Mouse (Mus musculus): Measurements from ENCODE around the gene Arl6ip1.
A peak's percentile ranks its signal among the peaks of the same experiment; 100 is the strongest.
"Not testable (repeated sequence)": the region's sequence is repeated elsewhere in the genome, so short reads cannot be mapped to it uniquely, and the experiment has no call there.

Gene Arl6ip1

DNA sequence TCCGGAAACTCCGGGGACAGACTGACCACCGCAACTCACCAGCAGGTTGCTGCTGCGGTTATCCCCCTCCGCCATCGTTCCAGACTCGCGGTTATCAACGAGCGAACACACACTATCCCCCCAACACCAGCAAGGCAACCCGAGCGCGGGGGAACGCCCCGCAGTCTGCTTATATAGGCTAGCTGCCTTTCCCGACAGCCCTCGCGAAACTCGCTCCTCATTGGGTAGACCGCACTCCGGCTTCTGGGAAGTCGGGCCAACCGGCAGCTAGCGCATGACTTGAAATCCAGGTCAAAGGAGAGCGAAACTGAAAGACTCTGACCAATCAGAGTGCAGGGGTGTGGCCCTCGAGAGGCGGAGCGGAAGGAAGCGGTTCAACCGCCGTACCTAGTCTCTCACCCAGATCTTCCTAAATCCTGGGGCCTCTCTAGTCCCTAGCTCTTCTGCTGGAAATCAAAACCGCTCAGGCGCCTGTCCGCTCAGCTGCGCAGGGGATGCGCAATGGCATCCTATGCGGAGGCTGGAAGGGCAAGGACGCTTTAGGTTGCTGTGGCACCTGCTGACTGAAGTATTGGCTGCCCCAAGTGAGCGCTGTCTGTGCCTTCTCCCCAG is at the start of gene Arl6ip1:
Gene Arl6ip1, minus strand, starts transcription at position 233 of the 612 bp plus-strand sequence.
- peak; percentile 96 for DNase-seq

DNA sequence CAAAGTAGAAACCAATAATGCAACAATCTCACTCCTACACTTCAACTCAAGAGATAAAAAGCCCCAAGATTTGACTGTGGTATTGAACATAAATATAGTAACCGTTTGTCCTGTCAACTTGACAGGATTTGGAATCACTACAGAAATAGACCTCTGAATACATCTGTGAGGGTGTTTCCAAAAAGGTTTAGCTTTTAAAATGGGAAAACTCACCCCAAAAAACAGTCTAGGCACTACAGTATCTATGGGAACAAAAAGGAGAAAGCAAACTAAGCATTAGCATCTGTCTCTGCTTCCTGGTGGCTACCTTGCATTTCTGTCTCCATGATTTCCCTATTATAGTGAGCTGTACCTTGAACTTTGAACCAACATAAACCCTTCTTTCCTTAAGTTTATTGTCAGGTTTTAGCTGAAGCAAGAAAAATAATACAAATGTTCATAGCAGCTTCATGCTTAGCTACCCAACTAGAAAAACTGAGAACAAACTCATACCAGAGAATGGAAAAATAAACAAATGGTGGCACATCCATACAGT is 46.4 kb upstream of the Arl6ip1 start:
- DNase-seq, result no peak

DNA sequence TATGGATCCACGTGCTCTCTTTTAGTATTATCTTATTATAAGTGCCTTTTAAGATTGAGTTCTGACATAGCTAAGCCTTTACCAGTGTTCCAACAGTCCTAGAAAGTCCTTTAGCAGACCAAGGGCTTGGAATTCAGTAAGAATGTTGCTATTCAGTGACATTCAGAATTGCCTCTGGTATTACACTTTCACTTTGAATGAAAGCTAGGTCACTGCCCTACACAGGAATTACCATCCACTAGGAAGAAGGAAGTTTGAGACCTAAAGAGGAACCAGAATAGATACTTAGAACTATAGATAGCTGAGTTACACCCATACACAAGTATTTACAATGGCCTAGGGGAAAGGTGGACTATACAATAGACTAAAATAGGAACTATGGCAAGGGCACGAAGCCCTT is 40.7 kb upstream of the Arl6ip1 start:
- DNase-seq, result not testable (repeated sequence)

DNA sequence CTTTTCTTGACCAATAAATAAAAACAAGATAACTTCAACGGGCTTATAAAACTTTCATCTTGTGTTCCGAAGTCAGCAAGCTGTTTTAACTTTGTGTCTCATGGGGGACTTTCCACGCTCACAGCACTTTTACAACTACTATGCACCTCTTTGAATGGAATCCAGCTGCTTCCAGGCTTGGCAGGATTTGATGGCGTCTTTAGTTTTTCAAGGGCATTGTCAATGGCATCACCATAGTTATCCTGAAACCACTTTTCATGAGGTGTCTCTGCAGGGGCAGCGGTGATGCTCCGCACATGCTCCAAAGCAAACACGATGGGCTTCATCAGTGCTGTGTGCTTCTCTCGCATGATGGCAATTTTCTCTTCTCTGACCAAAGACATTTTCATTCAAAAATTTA is 33.5 kb upstream of the Arl6ip1 start:
- DNase-seq, result no peak

DNA sequence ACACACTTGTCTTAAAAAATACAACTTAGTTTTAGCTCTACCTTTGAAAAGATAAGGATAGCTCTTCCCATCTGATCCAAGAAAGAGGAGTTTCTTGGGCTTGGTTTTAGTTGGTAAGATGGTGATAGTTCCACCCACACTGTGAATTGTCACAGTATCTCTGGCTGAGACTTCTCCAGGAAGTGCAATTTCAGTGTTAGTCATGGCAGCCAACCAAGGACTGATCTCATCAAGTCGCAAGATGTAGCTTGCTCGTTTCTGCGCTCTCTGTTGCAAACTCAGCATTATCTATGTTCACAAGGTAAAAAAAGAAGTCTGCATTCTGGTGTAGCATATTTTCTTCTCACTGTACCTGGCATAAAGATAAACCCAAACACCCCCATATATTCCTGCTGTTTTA is 30.7 kb upstream of the Arl6ip1 start:
- DNase-seq, result no peak

DNA sequence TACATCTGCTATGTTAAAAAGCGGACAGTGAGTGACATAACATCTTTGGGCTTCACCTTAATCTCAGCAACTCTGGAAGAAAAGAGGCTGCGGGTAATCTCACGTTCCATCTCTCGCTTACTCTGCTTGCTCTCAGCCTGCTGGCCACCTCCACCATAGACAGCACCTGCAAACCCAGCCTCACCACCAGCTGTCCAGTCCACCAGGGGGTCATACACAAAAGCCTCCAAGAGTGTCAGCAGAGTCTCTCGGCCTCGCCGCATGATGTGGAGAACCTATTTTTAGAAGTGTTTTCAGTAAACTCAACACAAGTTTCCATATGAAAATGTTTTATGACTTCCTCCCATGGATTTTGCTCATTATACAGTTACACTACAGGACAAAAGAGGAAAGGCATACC is 27.0 kb upstream of the Arl6ip1 start:
- DNase-seq, result no peak

DNA sequence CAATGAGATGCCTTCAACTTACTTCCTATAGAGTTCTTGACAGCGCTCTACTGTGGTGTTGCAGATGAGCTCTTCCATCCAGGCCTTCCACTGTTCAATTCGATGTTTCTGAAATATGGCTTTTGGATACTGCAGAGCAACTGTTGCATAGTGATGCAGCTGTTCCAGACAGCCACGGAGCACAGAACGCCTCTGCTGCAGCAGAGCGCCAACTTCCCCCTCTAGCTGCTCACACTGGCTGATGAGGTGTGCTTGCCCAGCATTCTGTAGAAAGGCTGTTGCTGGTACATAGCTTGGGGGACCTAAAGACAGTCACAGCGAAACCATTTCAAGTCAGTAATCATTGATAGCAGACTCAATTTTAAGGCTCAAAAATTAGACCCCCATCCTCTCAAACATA is 24.7 kb upstream of the Arl6ip1 start:
- DNase-seq, result no peak

DNA sequence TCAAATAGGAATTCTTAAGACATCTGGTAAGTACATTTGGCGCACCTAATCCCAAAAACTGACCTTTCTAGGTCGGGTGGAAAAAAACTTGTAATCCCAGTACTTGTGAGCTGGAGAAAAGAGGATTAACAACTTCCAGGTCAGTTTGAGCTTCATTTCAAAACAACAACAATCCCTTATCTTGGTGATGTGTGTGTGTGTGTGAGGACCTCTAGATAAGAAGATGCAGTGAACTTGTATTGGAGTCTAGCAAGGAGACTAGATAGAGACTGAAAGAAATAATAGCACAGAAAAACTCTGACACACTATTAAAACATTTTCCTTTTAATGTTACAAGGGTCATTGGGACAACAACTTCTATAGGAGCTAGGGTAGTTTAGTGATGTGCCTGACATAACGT is 14.1 kb upstream of the Arl6ip1 start:
- DNase-seq, result no peak

DNA sequence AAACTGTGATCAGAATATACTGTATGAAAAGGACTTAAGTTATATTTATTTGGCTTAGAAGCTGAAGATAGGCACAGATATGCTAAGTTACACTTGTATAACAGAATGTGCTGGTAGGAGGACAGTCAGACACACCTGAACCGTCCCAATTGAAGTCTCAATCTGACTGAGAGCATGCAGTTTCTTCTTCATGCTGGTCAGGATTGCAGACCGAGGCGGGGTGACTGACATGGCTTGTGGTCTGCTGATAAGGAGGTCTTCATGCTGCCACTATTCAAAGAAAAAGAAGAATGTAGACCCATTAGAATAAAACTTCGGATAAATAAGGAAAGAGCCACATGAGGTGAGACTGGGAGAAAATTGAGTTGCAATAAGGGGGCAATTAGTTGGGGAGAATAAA is 13.7 kb upstream of the Arl6ip1 start:
- no peak for DNase-seq

DNA sequence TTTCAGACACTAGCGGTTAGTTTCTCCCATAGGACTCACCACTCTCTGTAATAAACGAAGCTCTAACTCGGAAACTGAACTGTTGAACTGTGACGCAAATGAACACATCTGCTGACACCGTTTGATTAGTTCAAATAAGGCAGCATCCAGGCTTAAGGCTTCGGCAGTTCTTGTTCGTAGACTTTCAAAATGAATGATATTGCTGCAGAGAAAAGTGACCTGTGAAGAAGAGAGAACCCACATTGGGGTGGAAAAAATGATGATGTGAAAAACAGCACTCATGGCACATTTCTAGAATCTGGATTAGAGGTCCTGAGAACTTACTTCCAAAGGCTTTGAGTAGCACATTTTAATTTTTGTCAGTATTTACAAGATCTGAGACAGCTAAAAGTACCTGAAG is 11.8 kb upstream of the Arl6ip1 start:
- DNase-seq, result no peak

DNA sequence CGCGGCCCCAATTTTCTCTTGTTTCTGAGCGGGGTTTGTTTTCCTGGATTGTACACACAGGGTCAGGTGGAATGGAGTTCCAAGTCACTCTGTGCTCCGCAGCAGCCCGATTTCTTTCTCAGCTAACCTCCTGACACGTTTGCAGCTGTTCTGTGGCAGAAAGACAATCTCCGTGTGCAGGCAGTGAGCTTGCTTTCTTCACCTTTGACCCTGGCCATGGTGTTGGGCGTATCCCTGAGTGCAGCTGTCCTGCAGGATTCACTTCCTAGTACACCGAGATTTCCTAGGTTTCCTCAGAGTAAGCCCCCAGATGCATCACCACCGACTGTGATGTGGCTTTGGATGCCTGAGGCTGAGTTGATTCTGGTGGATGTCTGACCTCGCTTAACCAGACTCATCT is 5.7 kb upstream of the Arl6ip1 start:
- DNase-seq, result no peak

DNA sequence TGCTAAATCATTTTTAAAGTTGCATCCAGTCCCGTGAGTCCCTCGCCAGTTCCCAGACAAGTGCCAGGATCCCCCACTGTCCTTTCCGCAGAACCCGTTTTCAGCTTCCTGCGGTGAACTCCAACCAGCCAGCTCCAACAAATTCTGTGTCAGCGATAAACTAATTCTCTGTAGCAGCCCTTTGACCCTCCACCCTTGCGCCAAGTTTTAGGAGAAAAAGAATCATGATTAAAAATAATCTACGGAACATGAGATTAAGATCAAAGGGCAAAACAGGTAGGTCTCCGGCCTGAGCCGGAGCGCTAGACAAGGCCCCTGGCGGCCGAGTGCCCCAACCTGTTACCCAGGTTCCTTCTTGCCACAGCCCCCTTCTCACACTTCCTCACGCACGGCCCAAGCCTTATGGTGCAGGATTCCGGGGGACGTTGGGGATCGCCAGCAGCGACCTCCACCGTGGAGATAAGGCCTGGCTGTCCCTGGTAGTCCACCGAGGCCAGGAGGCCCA is 485 bp downstream of the Arl6ip1 start:
- DNase-seq, result peak; percentile 19

DNA sequence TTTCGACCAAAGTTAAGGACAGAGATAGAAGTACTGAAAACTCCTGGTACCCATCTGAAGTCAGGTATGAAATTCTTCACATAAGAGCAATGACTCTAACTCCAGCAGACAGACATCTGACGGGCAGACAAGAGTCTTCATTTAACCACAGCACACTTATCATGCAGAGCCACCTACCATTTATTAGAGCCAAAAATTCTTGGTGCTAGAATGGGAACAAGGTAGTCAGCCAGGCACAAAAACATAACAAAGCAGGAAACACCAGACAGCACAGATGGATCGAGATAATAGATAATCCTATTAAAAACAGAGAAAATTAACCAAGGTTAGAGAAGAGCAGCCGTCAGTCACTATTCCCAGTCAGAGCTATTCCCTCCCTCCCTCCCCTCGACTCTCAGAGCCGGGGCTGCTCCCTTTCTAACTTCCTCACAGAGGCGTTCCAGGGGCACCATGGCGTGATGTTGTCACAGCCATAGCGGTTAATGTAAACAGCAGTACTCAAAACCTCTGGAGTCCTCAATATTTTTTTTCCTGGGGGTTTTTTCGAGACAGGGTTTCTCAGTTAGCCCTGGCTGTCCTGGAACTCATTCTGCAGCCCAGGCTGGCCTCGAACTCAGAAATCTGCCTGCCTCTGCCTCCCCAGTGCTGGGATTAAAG is 3.1 kb downstream of the Arl6ip1 start:
- DNase-seq, result no peak

DNA sequence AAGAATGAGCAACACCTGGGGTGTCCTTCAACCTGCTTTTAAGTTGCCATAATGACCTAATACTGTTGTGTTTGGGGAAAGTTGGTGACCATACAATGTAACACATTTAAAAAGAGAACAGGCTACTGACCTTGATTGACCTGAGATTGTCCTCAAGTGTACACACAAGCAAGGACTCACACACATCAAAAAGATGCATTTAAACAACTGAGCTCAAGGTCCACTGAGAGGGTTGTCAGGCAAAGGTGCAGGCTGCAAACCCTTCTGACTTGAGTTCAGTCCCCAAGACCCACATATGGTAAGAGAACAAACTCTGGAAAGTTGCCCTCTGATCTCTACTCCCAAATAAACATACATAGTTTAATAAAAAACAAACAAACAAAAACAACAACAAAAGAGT is 3.7 kb downstream of the Arl6ip1 start:
- DNase-seq, result no peak

DNA sequence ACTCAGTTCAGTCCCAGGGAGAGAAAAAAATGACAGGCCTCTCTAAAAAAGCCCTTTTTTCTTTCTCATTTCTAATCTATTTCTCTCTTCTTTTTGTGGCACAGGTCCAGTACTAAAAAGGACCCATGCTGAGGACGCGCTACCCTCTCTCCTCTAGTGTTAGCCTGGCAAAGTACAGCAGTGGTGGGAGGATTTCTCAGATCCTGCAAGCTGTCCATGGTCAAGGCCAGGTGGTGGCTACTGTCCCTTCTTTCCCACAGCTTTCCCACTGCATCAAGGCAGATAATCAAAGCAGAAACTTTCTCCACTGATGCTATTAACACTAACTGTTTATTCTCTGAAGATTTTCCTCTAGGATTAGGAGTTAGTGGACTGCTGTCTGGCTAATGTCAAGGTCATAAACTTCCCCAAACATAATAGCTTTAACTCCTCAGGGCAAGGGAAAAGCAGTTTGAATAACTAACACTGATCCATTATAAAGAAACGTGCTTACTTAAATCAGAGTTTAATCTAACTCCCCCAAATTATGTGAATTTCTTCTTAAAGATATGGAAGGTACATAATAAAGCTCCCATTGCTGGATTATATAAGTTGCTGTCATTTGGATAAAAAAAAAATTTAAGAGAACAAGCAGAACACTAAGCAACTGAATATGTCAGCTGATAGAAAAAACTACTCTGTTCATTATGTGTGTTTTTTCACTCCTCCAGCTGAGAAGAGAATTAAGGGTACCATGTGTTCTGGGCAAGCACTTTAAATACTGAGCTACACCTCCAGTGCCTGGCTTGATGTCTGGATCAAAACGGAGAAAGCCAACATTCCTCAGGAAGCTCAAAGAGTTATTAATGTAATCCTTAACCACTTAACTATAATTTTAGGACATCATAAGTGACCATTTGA is 5.7 kb downstream of the Arl6ip1 start:
- DNase-seq, result no peak

DNA sequence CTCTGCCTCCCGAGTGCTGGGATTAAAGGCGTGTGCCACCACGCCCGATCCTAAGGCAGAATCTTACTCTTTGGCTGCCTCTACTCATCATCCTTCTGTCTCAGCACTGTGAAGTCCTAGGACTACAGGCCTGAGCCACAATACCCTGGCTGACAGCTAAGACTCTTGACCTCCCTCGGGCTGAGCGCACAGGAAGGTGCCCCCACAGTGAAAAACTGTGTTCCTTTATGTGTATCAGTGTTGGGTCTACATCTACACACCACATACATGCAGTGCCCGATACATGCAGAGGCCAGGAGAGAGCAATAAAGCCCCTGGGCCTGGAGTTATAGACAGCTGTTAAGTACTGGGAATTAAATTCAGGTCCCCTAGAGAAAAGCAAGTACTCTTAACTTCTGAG is 7.2 kb downstream of the Arl6ip1 start:
- DNase-seq, result no peak

DNA sequence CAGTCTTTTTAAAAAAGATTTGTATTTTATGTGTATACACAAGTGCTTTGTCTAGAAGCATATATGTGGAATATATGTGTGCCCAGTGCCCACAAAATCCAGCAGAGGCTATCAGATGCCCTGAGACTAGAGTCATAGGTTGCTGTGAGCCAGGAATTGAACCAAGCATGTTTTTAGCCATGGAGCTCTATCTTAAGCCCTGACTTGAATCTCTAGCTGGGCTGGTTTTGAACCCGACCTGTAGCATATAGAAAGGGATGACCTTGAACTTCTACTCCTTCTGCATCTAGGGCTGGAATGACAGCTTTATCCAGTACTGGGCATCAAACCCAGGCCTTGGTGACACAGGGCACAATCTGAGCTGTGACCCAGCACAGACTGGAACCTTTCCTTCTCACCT is 8.8 kb downstream of the Arl6ip1 start:
- DNase-seq, result no peak

DNA sequence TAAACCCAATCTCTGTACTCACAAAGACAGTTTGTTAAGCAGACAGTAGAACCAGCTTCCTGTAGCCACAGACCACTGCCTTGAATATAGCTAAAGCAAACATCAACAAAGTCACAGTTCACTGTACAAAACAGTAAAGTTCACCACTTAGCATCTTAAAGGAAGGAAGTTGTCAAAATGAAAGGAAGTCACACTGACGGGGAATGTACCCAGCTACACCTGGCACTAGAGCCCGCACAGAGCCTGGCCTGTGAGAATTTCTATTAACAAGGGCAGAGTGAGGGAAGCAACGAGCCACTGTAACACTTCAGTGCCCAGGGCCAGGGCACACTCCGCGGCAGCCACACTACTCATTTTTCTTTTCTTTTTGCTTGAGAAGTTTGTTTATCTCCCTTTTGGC is 9.5 kb downstream of the Arl6ip1 start:
- DNase-seq, result no peak

DNA sequence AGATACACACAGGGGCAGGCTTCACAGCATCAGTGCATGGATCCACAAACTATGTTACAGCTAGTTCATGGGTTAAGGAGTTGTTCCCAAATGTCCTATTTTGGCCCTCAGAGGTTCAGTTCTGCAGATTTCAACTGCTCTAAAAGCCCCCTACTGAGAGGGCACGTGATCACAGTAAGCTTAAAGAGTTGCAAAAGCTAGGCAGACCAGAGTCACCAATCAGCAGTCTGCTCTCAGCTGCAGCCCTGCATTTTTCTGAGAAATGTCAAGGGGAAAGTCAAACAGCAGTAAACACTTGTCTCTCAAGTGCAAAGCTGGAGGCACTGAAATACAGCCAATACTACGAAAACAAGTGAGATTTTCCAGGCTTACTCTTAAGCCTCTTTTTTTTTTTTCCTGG is 10.3 kb downstream of the Arl6ip1 start:
- peak; percentile 52 for DNase-seq

DNA sequence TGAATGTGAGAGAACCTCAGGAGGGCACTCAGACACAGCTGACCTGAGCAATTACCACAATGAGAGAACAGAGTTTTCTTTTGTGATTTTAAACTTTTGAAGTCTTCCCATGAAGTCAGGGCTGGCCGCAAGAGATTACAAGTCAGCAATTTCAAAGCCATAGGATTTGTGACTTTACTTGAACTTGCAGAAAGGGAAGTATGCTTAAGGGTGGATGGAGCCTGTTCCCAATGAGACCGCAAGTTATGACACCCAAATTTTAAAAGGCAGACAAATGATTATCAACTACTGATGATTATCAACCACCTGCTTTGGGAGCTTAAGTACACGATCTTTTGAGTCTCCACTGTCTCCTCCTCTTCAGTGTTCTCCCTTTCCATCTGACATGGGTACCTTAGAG is 11.0 kb downstream of the Arl6ip1 start:
- DNase-seq, result no peak

DNA sequence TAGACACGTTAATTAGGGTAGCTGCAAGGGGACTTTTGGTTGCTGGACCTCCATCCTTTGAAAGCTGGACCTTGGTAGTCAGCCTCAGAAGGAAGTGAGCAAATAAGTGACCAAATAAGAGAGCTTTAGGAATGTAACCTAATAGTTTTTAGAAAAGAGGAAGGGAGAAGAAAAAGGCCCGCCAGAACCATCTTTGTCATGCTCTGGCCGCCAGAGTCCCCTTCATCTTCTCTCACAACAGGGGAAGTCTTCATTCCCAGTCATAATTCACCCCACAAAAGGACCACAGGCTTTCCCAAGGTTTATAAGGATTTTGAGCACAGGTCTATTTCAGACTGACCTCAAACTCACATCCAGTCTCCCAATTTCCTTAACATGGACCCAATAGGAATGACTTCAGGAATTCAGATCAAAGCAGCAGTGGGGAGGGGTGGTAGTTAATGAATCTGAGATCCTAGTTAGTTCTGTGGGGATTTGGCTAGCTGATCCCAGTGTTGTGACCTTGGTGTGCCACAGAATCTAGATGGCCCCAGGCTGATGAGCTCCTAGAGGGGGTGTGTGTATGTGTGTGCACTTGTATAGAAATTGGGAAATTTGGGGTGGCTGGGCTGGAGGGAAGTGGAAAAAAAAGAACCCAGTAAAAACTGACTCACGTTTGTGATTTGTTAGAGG is 11.8 kb downstream of the Arl6ip1 start:
- DNase-seq, result no peak

DNA sequence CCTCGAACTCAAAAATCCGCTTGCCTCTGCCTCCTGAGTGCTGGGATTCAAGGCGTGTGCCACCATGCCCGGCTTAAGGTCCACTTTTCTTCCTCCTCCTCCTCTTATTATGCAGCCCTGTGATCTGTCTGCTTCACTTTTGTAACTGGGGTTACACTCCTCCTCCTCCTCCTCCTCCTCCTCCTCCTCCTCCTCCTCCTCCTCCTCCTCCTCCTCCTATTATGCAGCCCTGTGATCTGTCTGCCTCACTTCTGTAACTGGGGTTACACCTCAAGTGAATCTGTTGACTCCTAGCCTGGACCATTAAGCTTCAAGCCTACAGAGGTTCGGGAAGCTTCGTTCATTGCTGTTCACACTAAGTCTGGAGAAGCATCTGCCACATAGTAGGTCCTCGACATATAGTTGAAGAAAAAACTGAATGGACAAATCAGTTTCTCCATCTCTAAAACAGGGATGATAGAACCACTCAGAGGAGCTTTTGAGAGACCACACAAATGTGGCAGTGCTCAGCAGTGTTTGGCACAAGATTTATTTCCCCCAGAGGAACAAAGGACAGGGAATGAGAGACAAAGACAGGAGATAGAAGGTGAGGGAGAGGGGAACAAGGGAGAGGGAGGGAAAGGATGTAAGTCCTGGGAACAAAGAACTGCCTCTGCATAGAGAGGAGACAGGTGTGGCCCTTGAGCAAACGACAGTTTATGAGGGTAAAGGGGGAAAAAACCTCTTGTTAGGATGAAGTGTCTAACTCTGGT is 12.5 kb downstream of the Arl6ip1 start:
- no peak for DNase-seq

All from lung, postnatal 14 days (tissue).